Comparison of ENCODE assay signal across 26 mouse cellular contexts in genomic region chr13:29377572-29377971, GRCm38 (mm10).
DNase-seq lines count a peak whose midpoint lies in the region; ATAC-seq lines count a peak whose summit lies in the region.
"Had no signal": no experiment of that assay in that cellular context is flagged by ENCODE, and none has a peak within 500 bp of the region (broad histone marks: within the 10 kb centered on the region; RNA-seq: fewer than 3 reads in every experiment).

No protein-coding gene starts in this region.

- ATAC-seq in heart, embryonic 12.5 days (ENCODE audit: insufficient number of reproducible peaks, low FRiP score), result peak; percentile 69; the same call in 1 of the 2 replicates
- ATAC-seq in midbrain, embryonic 16.5 days, result no peak
- no peak for ATAC-seq in hindbrain, embryonic 16.5 days
- ATAC-seq: CD4-positive, CD25-positive, alpha-beta regulatory T cell, adult 4 months; midbrain, embryonic 15.5 days had no signal

- 62% methylated on average over 2 of the region's 2 CpGs for WGBS in heart, embryonic 12.5 days
- 93% methylated on average over 2 of the region's 2 CpGs for WGBS in midbrain, embryonic 10.5 days
- WGBS in midbrain, embryonic 16.5 days, result 86% methylated on average over 2 of the region's 2 CpGs
- 59% methylated on average over 2 of the region's 2 CpGs for WGBS in hindbrain, embryonic 16.5 days

- DNase-seq in cerebellum, postnatal 10 days, result peak; percentile 28 to 42
- DNase-seq in cerebellum, adult 9-10 months, result no peak
- DNase-seq in heart, adult 8-10 months (ENCODE audit: low spot score), result no peak
- no peak for DNase-seq in midbrain, embryonic 10.5 days (ENCODE audit: low spot score)
- DNase-seq in B cell, adult 2 months, result no peak
- DNase-seq: adrenal gland, postnatal 25 days; embryo, embryonic 11 days; kidney, adult 18-20 months; layer of hippocampus, adult 9-11 months; lung, embryonic 14.5 days; lung, postnatal 4 days; retina, postnatal 1 day; right cerebral cortex, postnatal 25 days; spleen, adult 18-20 months had no signal

- H3K4me2 ChIP-seq in heart, embryonic 12.5 days, result no peak overlapping the region
- H3K4me2 ChIP-seq in midbrain, embryonic 16.5 days (ENCODE audit: low read length), result no peak overlapping the region
- no peak overlapping the region for H3K4me2 ChIP-seq in hindbrain, embryonic 16.5 days (ENCODE audit: low read length)
- H3K4me2 ChIP-seq: embryonic facial prominence, embryonic 13.5 days; limb, embryonic 15.5 days; lung, embryonic 14.5 days; midbrain, embryonic 15.5 days; neural tube, embryonic 13.5 days had no signal

- H3K27me3 ChIP-seq in heart, embryonic 12.5 days (replicated peaks), result no peaks in the 10 kb centered on the region
- no peaks in the 10 kb centered on the region for H3K27me3 ChIP-seq in midbrain, embryonic 10.5 days (ENCODE audit: low read depth, poor library complexity, severe bottlenecking)
- no peaks in the 10 kb centered on the region for H3K27me3 ChIP-seq in midbrain, embryonic 16.5 days (ENCODE audit: control insufficient read depth, insufficient read depth, low read depth, low read length)
- no peaks in the 10 kb centered on the region for H3K27me3 ChIP-seq in hindbrain, embryonic 16.5 days (replicated peaks; ENCODE audit: control insufficient read depth, insufficient read depth, low read length)
- H3K27me3 ChIP-seq: embryonic facial prominence, embryonic 13.5 days; limb, embryonic 15.5 days; midbrain, embryonic 15.5 days; neural tube, embryonic 13.5 days had no signal

- no peak overlapping the region for H3K4me3 ChIP-seq in heart, embryonic 12.5 days
- no peak overlapping the region for H3K4me3 ChIP-seq in midbrain, embryonic 10.5 days
- H3K4me3 ChIP-seq in midbrain, embryonic 16.5 days (ENCODE audit: low read depth, low read length), result no peak overlapping the region
- H3K4me3 ChIP-seq in hindbrain, embryonic 16.5 days (ENCODE audit: low read length), result no peak overlapping the region
- H3K4me3 ChIP-seq: embryonic facial prominence, embryonic 13.5 days; erythroblast, embryonic 14.5 days; limb, embryonic 15.5 days; midbrain, embryonic 15.5 days; myocyte; neural tube, embryonic 13.5 days had no signal

- no peaks in the 10 kb centered on the region for H3K9me3 ChIP-seq in heart, embryonic 12.5 days (replicated peaks)
- no peaks in the 10 kb centered on the region for H3K9me3 ChIP-seq in midbrain, embryonic 10.5 days (replicated peaks)
- H3K9me3 ChIP-seq in midbrain, embryonic 16.5 days (replicated peaks; ENCODE audit: control insufficient read depth, low read length, poor library complexity, severe bottlenecking), result no peaks in the 10 kb centered on the region
- no peaks in the 10 kb centered on the region for H3K9me3 ChIP-seq in hindbrain, embryonic 16.5 days (ENCODE audit: control insufficient read depth, low read length)
- H3K9me3 ChIP-seq: embryonic facial prominence, embryonic 13.5 days; limb, embryonic 15.5 days; midbrain, embryonic 15.5 days; neural tube, embryonic 13.5 days had no signal

- peaks cover 9% of the 10 kb centered on the region for H3K4me1 ChIP-seq in heart, embryonic 12.5 days (replicated peaks)
- peaks cover 16% of the 10 kb centered on the region for H3K4me1 ChIP-seq in midbrain, embryonic 10.5 days
- H3K4me1 ChIP-seq in midbrain, embryonic 16.5 days (ENCODE audit: control insufficient read depth, insufficient read depth, low read length), result peaks cover 5% of the 10 kb centered on the region; the same call in 1 of the 2 replicates
- H3K4me1 ChIP-seq in hindbrain, embryonic 16.5 days (ENCODE audit: control insufficient read depth, insufficient read depth, low read depth, low read length), result no peaks in the 10 kb centered on the region
- H3K4me1 ChIP-seq: embryonic facial prominence, embryonic 13.5 days; limb, embryonic 15.5 days had no signal

- no peak overlapping the region for H3K9ac ChIP-seq in heart, embryonic 12.5 days
- H3K9ac ChIP-seq in midbrain, embryonic 16.5 days (ENCODE audit: low read depth, low read length), result no peak overlapping the region
- H3K9ac ChIP-seq in hindbrain, embryonic 16.5 days (ENCODE audit: low read depth, low read length), result no peak overlapping the region
- H3K9ac ChIP-seq: embryonic facial prominence, embryonic 13.5 days; limb, embryonic 15.5 days; liver, embryonic 14.5 days; lung, embryonic 14.5 days; midbrain, embryonic 15.5 days; neural tube, embryonic 13.5 days had no signal

- no peaks in the 10 kb centered on the region for H3K36me3 ChIP-seq in heart, embryonic 12.5 days
- H3K36me3 ChIP-seq in midbrain, embryonic 10.5 days, result no peaks in the 10 kb centered on the region
- H3K36me3 ChIP-seq in midbrain, embryonic 16.5 days (ENCODE audit: control insufficient read depth, insufficient read depth, low read length), result no peaks in the 10 kb centered on the region
- no peaks in the 10 kb centered on the region for H3K36me3 ChIP-seq in hindbrain, embryonic 16.5 days (ENCODE audit: control insufficient read depth, insufficient read depth, low read length)
- H3K36me3 ChIP-seq: embryonic facial prominence, embryonic 13.5 days; limb, embryonic 15.5 days; midbrain, embryonic 15.5 days; neural tube, embryonic 13.5 days had no signal

- no peak overlapping the region for H3K27ac ChIP-seq in heart, embryonic 12.5 days (ENCODE audit: poor library complexity, severe bottlenecking)
- 0 out of 2 replicates have a peak overlapping the region, but pooled peaks have one; percentile 39 for H3K27ac ChIP-seq in midbrain, embryonic 10.5 days (replicated peaks)
- H3K27ac ChIP-seq in midbrain, embryonic 16.5 days (ENCODE audit: low read length), result no peak overlapping the region
- H3K27ac ChIP-seq in hindbrain, embryonic 16.5 days (ENCODE audit: low read depth, low read length), result no peak overlapping the region
- H3K27ac ChIP-seq: embryonic facial prominence, embryonic 13.5 days; kidney, postnatal 0 days; limb, embryonic 15.5 days; liver, embryonic 14.5 days; midbrain, embryonic 15.5 days; neural tube, embryonic 13.5 days had no signal

Comparison
In these comparisons a context has a peak if more than half of its experiments do, and no peak if none do; other contexts are left out.
1. DNase-seq: peak in cerebellum, postnatal 10 days (2 of 2); none in cerebellum, adult 9-10 months (single experiment), heart, adult 8-10 months (single experiment), midbrain, embryonic 10.5 days (single experiment) and B cell, adult 2 months (0 of 2).